Mouse (Mus musculus): ENCODE measurements around the gene Ccdc136. TPM values are rescaled to one million over a fixed set of nuclear protein-coding genes. Genes with fewer than 3 reads are reported as not detected.
A peak's percentile ranks its signal among the peaks of the same experiment; 100 is the strongest.

The Ccdc136 gene
- polyA plus RNA-seq, 1 experiment from 2014 or later = 29.9 TPM

- Histone ChIP-seq H3K27ac (no peak overlapping the region), H3K4me1 (no peaks in the 10 kb centered on the region), H3K4me3 (replicated peaks) (no peak overlapping the region), H3K27me3 (no peaks in the 10 kb centered on the region), H3K9me3 (no peaks in the 10 kb centered on the region), H3K9ac (no peak overlapping the region), H3K36me3 (replicated peaks) (no peaks in the 10 kb centered on the region), H3K4me2 (no peak overlapping the region)
- WGBS = 94% methylated on average over 6 of the region's 6 CpGs
- no peak for ATAC-seq (ENCODE audit: low FRiP score)
These were observed 54.6 kb downstream of the Ccdc136 start for GRCm38 (mm10) chr6:29450667-29451066.

GRCm38 (mm10) chr6:29461502-29461901, 65.4 kb downstream of the Ccdc136 start:
- H3K9me3 ChIP-seq = no peaks in the 10 kb centered on the region
- H3K36me3 ChIP-seq (replicated peaks) = no peaks in the 10 kb centered on the region
- H3K4me2 ChIP-seq = no peak overlapping the region
- no peak overlapping the region for H3K9ac ChIP-seq
- 59% methylated on average over 7 of the region's 7 CpGs for whole genome bisulfite sequencing
- no peak overlapping the region for H3K4me3 ChIP-seq (replicated peaks)
- H3K4me1 ChIP-seq = no peaks in the 10 kb centered on the region
- no peak overlapping the region for H3K27ac ChIP-seq
- no peak for ATAC-seq (ENCODE audit: low FRiP score)
- no peaks in the 10 kb centered on the region for H3K27me3 ChIP-seq

GRCm38 (mm10) chr6:29463388-29463787, 67.3 kb downstream of the Ccdc136 start:
- no peak for ATAC-seq (ENCODE audit: low FRiP score)
- H3K27me3 ChIP-seq = no peaks in the 10 kb centered on the region
- peaks cover 3% of the 10 kb centered on the region for H3K4me1 ChIP-seq
- H3K36me3 ChIP-seq (replicated peaks) = no peaks in the 10 kb centered on the region
- 82% methylated on average over 3 of the region's 3 CpGs for WGBS
- no peak overlapping the region for H3K27ac ChIP-seq
- no peaks in the 10 kb centered on the region for H3K9me3 ChIP-seq
- no peak overlapping the region for H3K4me3 ChIP-seq (replicated peaks)
- H3K4me2 ChIP-seq = no peak overlapping the region
- H3K9ac ChIP-seq = no peak overlapping the region

GRCm38 (mm10) chr6:29467583-29468354, 71.7 kb downstream of the Ccdc136 start, which contains the start of gene Atp6v1f:
TSS of gene Atp6v1f (plus strand) at chr6:29467718.
- under 1% methylated on average over 39 of the region's 39 CpGs for WGBS

GRCm38 (mm10) chr6:29468851-29469250, 72.7 kb downstream of the Ccdc136 start:
- Histone ChIP-seq H3K4me1 (peaks cover 18% of the 10 kb centered on the region), H3K9ac (peak overlapping the region; percentile 68; the same call in 1 of the 2 replicates), H3K4me2 (peak overlapping the region; percentile 81), H3K27me3 (peaks cover 5% of the 10 kb centered on the region; the same call in 1 of the 2 replicates), H3K27ac (no peak overlapping the region), H3K4me3 (replicated peaks) (peak overlapping the region; percentile 67; the same call in 1 of the 2 replicates), H3K9me3 (no peaks in the 10 kb centered on the region), H3K36me3 (replicated peaks) (peaks cover 20% of the 10 kb centered on the region)
- WGBS = 89% methylated on average over 3 of the region's 3 CpGs
- ATAC-seq (ENCODE audit: low FRiP score) = no peak

More at GRCm38 (mm10) chr6:29467583-29468354, 71.7 kb downstream of the Ccdc136 start, which contains the start of gene Atp6v1f:
- Histone ChIP-seq H3K4me3 (replicated peaks) (peak within 1 kb of the TSS; percentile 67), H3K27me3 (no peaks in the 10 kb centered on the region), H3K9ac (peak within 1 kb of the TSS; percentile 68), H3K4me2 (peak within 1 kb of the TSS; percentile 81), H3K27ac (0 out of 2 replicates have a peak within 1 kb of the TSS, but pooled peaks have one; percentile 21), H3K36me3 (replicated peaks) (peaks cover 20% of the 10 kb centered on the region), H3K9me3 (no peaks in the 10 kb centered on the region), H3K4me1 (peaks cover 12% of the 10 kb centered on the region)
- ATAC-seq (ENCODE audit: low FRiP score) = peak; percentile 94

GRCm38 (mm10) chr6:29471137-29471536, 75.0 kb downstream of the Ccdc136 start, which contains the start of gene Atp6v1fnb:
TSS of gene Atp6v1fnb (plus strand) at chr6:29471437.
- no peak for ATAC-seq (ENCODE audit: low FRiP score)
- H3K36me3 ChIP-seq (replicated peaks) = peaks cover 20% of the 10 kb centered on the region
- peaks cover 26% of the 10 kb centered on the region for H3K4me1 ChIP-seq
- no peak within 1 kb of the TSS for H3K4me2 ChIP-seq
- WGBS = 98% methylated on average over 4 of the region's 4 CpGs
- peaks cover 20% of the 10 kb centered on the region for H3K27me3 ChIP-seq
- H3K27ac ChIP-seq = no peak within 1 kb of the TSS
- no peak within 1 kb of the TSS for H3K4me3 ChIP-seq (replicated peaks)
- H3K9ac ChIP-seq = no peak within 1 kb of the TSS
- H3K9me3 ChIP-seq = no peaks in the 10 kb centered on the region

- peak; percentile 93 for ATAC-seq (ENCODE audit: low FRiP score)
- peak overlapping the region; percentile 58 for H3K9ac ChIP-seq
- peak overlapping the region; percentile 72 for H3K4me2 ChIP-seq
- no peaks in the 10 kb centered on the region for H3K9me3 ChIP-seq
- H3K4me3 ChIP-seq (replicated peaks) = peak overlapping the region; percentile 49
- peaks cover 20% of the 10 kb centered on the region for H3K36me3 ChIP-seq (replicated peaks)
- H3K27ac ChIP-seq = no peak overlapping the region
- H3K27me3 ChIP-seq = peaks cover 26% of the 10 kb centered on the region
- WGBS = 2% methylated on average over 33 of the region's 33 CpGs
- H3K4me1 ChIP-seq = peaks cover 15% of the 10 kb centered on the region
These were observed 78.0 kb downstream of the Ccdc136 start for GRCm38 (mm10) chr6:29473941-29474691.

- Histone ChIP-seq H3K4me3 (replicated peaks) (peak overlapping the region; percentile 49; the same call in 1 of the 2 replicates), H3K9ac (no peak overlapping the region), H3K4me1 (peaks cover 13% of the 10 kb centered on the region), H3K27ac (no peak overlapping the region), H3K36me3 (replicated peaks) (peaks cover 19% of the 10 kb centered on the region), H3K4me2 (no peak overlapping the region), H3K27me3 (peaks cover 26% of the 10 kb centered on the region), H3K9me3 (no peaks in the 10 kb centered on the region)
- no peak for ATAC-seq (ENCODE audit: low FRiP score)
- 51% methylated on average over 2 of the region's 2 CpGs for WGBS
These were observed 78.6 kb downstream of the Ccdc136 start for GRCm38 (mm10) chr6:29474736-29475135.

Small RNAs within 50 kb of the gene (microRNA-seq; reads per million reads assigned to microRNA genes)
- gene Gm26220 (not detected), gene Gm44354 (not detected)

Other genes starting within 250 kb of the Ccdc136 start
- 62.9 and 67.6 TPM in 2 replicates for gene Rbm28, start 231.3 kb upstream of the Ccdc136 start, polyA plus RNA-seq (2016; fragmentation: Nextera tagmentation; extraction: Ambion mirVana)
- gene Prrt4, start 216.7 kb upstream of the Ccdc136 start, polyA plus RNA-seq (2016; fragmentation: Nextera tagmentation; extraction: Ambion mirVana) = 1.1 and 1.2 TPM in 2 replicates
- 36.3 and 39.8 TPM in 2 replicates for gene Impdh1, start 179.9 kb upstream of the Ccdc136 start, polyA plus RNA-seq (2016; fragmentation: Nextera tagmentation; extraction: Ambion mirVana)
- 31.3 and 32.5 TPM in 2 replicates for gene Hilpda, start 123.8 kb upstream of the Ccdc136 start, polyA plus RNA-seq (2016; fragmentation: Nextera tagmentation; extraction: Ambion mirVana)
- 0.56 and 0.77 TPM in 2 replicates for gene Fam71f2, start 116.7 kb upstream of the Ccdc136 start, polyA plus RNA-seq (2016; fragmentation: Nextera tagmentation; extraction: Ambion mirVana)
- not detected in 2 replicates for gene Fam71f1, start 77.2 kb upstream of the Ccdc136 start, polyA plus RNA-seq (2016; fragmentation: Nextera tagmentation; extraction: Ambion mirVana)
- 192 and 207 TPM in 2 replicates for gene Calu, start 48.2 kb upstream of the Ccdc136 start, polyA plus RNA-seq (2016; fragmentation: Nextera tagmentation; extraction: Ambion mirVana)
- gene Opn1sw, start 7.8 kb upstream of the Ccdc136 start, polyA plus RNA-seq (2016; fragmentation: Nextera tagmentation; extraction: Ambion mirVana) = 0.23 and 0.37 TPM in 2 replicates
- 4.1 and 4.5 TPM in 2 replicates for gene Flnc, start 36.9 kb downstream of the Ccdc136 start, polyA plus RNA-seq (2016; fragmentation: Nextera tagmentation; extraction: Ambion mirVana)
- gene Atp6v1f, start 71.4 kb downstream of the Ccdc136 start, polyA plus RNA-seq (2016; fragmentation: Nextera tagmentation; extraction: Ambion mirVana) = 196 and 197 TPM in 2 replicates
- 0.37 TPM in 1 of 2 replicates, not detected in the other for gene Atp6v1fnb, start 75.1 kb downstream of the Ccdc136 start, polyA plus RNA-seq (2016; fragmentation: Nextera tagmentation; extraction: Ambion mirVana)
- 9.4 and 10.8 TPM in 2 replicates for gene Kcp, start 111.6 kb downstream of the Ccdc136 start, polyA plus RNA-seq (2016; fragmentation: Nextera tagmentation; extraction: Ambion mirVana)
- 0.95 and 1.3 TPM in 2 replicates for gene Irf5, start 130.3 kb downstream of the Ccdc136 start, polyA plus RNA-seq (2016; fragmentation: Nextera tagmentation; extraction: Ambion mirVana)
- 119 and 123 TPM in 2 replicates for gene Tnpo3, start 213.6 kb downstream of the Ccdc136 start, polyA plus RNA-seq (2016; fragmentation: Nextera tagmentation; extraction: Ambion mirVana)

All from forebrain, embryonic 12.5 days (tissue).